Mouse (Mus musculus) lung, postnatal 4 days (tissue): ENCODE data around the gene Hcrt.
A peak's percentile ranks its signal among the peaks of the same experiment; 100 is the strongest.

Experiments used
- DNase-seq, 2 experiments: peaks; one replicate each; pipeline ENCODE4 v3.0.0; 2021

Hcrt gene

DNA sequence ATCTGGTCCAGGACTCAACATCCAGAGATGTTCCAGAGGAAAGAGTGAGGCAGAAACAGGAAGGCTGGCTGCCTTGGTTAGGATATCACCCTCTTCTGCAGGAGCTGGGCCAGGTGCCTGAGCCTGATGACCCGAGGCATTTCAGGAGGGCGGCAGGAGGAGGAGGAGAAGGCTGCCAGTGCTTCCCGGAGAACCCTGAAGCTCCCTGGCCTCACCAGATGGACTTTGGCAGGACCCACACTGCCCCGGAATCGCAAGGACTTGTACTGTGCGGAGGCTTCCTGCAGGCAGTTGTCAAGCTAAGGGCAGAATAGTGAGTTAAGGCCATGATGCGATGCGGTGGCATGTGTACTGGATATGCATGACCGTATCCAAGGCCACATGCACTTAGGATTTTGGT, 4.0 kb upstream of the Hcrt start:
- DNase-seq, result no peak

DNA sequence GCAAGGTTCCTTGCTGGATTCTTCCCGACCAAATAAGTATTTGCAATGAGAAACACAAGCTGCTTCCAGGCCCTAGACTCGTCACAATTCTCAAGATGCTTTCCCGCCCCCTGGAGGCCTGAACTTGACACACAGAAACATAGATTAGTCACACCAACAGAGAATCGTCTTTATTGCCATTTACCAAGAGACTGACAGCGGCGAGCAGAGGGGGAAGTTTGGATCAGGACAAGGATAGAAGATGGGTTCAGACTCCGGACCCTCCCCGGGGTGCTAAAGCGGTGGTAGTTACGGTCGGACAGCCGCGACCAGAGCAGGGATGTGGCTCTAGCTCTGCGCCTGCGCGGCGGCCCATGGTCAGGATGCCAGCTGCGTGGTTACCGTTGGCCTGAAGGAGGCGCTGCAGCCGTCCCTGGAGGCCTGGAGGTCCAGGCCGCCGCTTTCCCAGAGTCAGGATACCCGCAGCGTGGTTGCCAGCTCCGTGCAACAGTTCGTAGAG, 1.1 kb downstream of the Hcrt start:
- DNase-seq, result peak; percentile 87 to 92

DNA sequence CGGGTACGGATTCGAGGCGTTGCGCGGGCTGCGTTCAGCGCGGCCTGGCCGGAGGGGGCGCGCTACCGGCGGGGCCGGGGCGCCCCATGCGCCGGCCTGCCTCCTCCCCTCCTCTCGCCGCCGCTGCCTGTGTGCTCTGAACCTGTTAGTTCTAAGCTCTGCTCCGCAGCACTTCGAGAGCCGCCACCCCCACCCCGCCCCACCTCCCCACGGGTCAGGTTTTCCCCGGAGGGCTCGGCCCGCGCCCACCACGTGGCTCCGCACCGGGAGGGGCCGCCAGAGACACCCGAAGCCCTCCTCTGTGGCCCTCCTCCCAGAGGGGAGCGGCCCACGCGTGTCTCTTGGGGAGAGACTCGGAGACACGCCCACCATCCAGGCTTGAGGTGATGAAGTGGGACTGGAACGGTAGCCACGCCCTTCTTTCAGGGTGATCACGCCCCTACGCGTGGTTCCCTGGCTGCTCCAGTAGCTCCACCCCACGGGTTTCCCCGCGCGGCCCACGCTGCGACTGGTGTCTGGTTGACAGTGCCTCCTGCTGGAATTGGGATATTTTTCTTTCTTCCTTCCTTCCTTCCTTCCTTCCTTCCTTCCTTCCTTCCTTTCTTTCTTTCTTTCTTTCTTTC, 3.0 kb downstream of the Hcrt start, which contains the start of gene Kcnh4:
Gene Kcnh4, minus strand, starts transcription at position 332 of the 623 bp plus-strand sequence.
- peak; percentile 67 to 71 for DNase-seq

DNA sequence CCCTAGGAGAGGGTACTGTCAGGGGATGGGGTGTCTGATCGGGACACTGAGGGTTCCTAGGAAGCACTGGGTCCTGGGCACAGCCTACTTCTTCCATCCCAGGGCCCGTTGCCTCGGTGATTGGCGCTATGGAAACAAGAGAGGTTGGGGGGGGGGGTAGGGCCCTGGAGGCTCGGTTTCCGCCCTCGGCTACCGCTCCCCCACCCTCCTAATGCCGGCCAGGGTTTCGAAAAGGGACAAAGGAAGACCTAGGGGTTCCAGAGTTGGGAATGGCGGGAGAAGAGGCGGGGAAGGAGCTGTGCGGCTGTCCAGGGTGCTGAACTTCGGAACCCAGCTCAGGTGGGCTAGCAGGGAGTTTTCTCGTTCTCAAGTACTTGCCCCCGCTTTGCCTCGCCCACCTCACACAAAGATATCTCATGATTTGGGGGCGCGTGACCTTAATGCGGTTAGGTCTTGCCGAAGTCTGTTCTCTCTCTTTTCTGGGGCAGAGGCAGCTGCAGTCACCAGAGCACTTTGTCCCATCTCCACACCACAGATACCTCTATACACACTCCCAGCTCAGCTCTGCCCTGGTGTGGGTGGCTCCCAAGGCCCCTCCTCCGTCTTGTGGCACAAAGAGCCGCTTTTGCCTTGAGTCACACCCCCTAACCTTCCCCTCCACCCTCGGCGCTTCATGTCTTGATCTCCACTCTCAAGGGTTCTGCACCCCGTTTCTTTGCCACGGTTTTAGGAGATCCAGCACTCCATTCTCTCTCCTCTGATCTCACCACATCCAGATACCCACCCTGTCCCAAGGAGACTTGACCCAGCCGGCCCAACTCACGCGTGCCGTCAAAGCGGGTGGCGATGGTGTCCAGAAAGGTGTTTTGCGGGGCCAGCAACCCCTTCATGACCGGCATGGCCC, 3.8 kb downstream of the Hcrt start:
- DNase-seq, result peak in 1 of 2 experiments; percentile 62

DNA sequence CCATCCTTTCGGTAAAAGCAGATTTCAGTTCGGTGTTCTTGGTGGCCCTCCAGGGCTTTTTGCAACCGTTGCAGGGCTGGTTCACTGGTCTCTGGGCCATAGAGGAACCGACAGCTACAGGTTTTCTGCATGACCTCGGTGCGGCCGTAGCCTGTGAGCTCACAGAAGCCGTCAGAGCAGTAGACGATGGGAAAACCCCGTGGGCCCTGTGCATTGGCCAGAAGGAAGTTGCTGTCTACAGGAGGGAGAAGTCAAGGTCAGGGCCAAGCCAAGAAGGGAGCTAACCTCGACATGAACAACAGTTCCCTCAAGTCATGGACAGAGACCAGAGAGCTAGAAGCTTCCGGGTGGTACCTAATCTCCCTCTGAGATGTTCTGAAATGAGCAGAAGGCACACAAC, 5.2 kb downstream of the Hcrt start:
- DNase-seq, result no peak

DNA sequence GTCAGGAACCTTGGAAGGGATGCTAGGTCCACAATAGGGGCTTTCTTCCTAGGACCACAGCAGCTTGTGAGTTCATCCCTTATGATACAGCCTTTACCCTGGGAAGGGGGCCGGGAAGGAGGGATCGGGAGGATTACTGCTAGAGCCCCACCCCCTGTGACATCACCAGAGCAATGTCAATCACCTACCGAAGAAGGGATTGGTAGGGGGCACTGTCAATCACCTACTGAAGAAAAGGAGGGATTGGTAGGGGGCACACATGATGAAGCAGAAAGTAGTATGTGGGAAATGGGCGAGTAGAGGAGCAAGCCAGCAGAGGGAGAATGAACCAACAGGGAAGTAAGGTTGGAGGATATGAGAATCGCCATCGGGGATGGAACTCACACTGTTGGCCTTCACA, 6.3 kb downstream of the Hcrt start:
- no peak for DNase-seq

DNA sequence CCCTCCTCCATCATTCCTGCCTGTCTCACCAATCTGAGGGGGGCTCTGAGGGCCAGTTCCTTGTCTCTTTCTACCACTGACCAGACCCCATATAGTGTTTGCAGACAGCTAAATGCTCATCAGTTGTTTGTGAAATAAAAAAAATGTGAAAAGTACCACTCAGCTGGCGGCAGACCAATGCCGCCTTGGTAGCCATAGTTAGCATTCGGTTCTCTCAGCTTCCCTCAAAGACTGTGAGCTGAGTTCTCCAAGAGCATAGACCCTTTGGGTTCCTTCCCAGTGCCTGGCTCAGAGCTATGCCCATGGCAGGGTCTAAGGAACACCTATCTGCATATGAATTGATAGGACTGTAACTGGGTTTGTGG, 8.1 kb downstream of the Hcrt start:
- no peak for DNase-seq

DNA sequence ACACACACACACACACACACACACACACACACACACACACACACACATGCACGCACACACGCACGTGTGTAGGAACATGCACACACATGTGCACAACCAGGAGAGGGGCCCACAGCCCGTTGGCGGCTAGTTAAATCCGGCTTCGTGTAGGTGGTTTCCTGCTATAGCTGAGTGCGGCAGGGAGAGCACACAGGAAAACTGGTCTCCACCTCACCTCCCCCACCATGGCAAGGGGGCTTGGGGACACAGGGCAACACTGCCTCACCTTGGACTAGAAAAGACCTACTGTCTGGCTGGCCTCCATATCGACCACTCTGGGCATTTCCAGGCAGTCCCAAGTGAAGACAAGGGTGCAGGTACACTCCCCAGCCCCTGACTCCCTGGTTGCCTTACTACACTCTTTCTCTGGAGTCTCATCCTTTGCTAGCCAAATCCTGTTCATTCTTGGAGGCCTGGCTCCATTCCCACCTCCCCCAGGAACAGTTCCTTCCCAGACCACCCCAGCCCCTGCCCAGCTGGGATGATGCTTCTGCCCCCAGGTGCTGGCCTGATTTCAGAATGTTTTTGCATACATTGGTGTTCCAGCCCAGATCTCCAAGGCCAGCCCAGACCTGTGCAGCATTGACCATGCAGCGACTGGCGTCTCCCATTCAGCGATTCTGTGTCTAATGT, 8.6 kb downstream of the Hcrt start:
- no peak for DNase-seq

DNA sequence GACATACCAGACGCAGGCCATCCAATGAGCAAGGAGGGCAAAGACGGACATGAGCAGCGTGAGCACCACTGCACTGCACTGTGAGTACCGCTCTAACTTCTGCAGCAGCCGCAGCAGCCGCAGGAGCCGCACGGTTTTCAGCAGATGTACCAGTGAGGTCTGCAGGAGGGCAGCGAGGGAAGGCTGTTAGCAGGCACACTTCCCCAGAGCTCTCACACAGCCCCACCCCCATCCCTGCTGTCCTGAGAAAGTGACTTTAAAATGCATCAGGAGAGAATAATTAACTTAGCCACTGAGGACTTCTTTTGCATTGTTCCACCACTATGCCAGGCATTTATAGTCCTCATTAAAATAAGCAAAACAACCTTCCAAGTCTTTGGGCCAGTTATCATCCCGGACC, 10.4 kb downstream of the Hcrt start:
- no peak for DNase-seq

DNA sequence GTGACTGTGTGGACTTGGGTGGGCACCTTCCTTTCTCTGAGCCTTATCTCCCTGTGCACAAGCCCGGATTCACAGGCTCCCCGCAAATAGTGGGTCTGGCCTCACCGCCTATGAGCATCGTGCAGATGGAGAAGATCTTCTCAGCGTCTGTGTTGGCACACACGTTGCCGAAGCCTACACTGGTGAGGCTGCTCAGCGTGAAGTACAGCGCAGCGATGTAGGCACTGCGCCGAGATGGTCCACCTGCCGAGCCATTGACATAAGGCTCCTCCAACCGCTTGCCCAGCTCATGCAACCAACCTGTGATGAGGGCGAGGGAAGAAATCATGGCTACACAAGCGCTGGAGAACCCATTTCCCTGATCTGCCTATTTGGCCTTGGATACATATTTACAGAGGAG, 12.6 kb downstream of the Hcrt start:
- no peak for DNase-seq

DNA sequence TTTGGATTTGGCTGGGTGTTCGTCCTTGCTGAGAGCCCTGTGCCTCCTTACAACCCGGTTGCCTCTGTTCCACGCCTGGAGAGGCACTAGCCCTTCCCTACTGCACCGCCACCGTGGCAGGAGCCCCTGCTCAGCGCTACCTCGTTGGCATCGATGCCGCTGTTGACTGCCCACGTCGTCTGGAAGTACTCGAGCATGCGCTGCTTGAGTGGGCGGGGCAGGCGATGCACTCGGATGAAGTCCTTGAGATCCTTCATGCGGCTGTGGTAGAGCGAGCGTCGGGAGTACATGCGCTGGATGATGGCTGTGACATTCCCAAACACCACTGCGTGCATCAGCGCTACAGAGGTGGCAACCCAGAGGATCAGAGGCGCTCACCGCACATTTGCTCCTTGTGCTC, 13.3 kb downstream of the Hcrt start:
- DNase-seq, result no peak

DNA sequence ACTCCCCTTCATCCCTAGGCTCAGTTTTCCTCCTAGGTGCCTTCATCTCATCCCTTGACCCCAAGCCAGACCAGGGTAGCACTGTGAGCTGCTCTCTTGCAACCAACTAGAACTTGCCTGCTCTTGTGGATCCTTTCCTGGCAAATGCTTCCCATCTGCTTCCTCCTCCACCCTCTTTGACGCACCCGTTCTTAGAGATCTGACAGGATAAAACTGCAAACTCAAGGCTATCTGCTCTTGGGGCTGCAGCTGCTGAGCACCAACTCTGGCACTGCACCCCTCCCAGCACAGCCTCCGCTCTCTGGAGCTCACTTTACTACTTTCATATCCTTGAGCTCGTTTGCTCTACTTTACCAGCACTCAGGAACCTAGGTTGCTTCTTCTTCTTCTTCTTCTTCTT, 14.1 kb downstream of the Hcrt start:
- DNase-seq, result no peak

DNA sequence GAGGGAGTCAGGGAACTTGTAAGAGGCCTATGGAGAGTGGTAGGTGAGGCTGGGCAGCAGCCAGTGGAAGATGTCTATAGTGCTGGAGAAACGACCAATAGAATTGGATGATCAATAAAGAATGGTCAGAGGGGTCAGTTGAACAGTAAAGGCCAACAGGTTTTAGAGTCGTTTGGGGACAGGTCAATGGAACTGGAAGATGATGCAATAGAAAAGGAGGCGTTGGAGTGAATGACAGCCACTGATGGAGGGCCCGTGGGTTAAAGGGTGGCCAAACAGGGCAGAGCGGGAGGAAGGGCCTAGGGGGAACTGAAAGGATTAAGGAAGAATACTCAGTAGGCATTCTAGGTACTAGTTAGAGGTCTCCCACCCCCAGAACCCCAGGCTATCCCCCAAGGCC, 15.6 kb downstream of the Hcrt start:
- DNase-seq, result no peak

DNA sequence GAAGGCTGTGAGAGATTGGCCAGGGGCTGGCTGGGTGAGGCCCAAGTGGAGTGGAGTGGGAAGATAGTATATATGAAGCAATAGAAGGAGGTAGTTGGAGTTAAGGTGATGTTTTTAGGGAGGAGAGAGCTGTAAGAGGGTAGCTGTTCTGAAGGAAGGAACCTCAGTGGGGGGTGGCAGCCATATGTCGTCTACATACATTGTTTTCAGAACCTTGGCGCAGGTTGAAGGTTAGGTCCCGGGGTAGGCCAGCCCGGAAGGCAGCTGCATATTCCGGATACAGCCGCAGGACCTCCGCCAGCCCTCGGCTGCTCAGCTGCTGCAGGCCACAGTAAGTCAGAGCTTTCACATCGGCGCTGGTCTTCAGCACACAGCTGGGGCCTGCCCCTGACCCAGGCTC, 16.2 kb downstream of the Hcrt start:
- no peak for DNase-seq

DNA sequence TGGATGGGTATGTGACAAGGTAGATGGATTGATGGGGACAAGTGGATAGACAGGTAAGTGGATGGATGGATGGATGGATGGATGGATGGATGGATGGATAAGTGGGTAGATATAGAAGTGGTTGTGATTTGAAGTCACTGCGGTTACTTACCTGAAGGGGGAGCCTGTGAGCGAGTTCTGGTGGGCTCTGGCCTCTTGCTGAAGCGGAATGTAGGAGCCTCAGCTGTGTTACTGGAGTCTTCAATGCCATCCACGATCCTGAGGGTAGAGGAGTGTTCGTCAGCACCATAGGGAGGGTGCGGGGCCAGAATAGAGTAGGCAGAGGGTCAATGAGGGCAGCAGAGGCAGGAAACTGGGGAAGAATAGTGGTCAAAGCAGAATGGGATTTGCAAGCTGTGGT, 17.6 kb downstream of the Hcrt start:
- peak in 1 of 2 experiments; percentile 64 for DNase-seq

DNA sequence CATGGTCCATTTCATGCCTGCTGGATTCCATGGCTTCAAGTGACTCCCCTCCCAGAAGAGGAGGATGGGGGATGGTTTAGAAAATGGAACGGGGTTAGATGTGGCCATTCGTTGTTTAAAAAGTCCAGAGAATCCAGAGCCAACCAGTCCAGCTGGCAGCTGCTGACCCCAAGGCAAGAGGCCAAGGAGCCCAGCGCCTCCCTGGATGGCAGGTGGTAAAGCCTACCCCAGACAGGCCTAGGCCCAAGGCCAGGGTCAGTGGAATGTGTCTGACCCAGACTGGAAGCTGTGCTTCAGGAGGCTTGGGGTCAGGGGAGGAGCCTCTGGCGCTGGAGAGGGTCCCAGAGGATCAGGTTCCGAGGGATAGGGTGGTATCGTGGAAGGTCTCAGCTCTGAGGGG, 21.4 kb downstream of the Hcrt start:
- peak in 1 of 2 experiments; percentile 38 for DNase-seq

DNA sequence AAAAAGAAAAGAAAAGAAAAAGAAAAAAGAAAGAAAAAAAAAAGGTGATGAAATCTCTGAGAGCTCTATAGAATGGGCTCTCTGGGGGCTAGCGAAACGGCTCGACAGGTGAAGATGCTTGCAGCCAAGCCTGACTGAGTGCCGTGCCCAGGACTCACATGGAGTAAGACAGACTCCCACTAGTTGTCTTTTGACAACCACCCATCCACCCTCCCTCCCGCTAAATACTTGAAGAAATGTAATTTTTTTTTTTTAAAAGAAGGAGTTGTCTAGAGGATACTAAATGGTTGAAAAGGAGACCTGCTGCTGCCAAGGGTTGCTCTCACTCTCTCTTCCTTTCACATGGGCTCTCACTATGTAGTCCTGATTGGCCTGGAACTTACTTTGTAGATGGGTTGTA, 24.0 kb downstream of the Hcrt start:
- no peak for DNase-seq

DNA sequence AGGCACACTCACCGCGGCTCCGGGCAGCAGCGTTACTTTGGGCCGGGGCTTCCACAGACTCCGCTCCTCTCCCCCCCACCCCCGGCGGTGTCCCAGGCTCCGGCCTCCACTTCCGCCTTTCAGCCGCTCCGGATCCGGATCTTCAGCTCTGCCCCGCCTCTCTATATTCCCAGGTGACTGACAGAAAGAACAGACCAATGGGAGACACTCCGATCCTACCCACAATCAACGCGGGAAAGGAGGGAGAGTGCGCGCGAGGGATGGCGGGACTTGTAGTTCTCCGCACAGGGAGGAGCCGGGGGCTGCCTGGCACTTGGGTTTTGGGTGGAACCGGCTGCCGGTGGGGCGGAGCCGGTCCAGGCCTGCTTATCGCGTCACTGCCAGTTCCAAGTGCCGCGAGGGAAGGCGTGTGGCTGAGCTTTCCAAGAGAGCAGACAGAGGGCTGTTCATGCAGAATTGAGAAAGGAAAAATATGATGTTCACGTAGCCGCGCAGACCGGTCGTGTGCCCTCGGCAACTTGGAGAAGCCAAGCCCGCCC, 24.6 kb downstream of the Hcrt start, which contains the start of gene Rab5c:
Gene Rab5c, minus strand, starts transcription at position 150 of the 539 bp plus-strand sequence.
- peak; percentile 99 for DNase-seq

DNA sequence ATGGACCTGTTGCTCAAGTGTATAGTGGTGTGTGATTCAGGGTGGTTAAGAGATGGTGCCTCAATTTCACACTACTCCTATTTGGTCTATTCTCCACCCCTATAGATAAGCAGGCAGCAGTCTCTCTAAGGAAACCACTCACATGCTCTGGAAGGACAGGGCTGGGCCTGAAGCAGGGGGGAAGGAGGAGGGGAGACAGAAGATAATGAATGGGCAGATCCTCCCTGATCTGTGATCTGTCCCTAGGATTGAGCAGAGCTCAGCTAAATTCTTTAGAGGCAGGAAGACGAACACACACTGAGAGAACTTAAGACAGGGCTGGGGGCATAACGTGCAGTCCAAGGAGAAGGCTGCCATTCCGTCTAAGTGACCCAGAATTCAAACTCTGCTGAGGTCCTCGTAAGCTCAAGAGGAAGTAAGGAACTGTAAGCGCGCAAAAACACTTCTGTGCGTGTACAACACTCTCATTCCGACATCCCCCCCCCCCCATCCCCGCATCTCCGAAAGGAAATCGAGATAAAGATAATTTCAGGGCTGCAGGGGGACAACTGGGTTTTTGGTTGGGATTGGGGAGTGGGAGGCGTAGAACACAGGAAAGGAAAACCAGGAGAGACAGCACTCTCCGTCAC, 25.5 kb downstream of the Hcrt start:
- DNase-seq, result no peak

DNA sequence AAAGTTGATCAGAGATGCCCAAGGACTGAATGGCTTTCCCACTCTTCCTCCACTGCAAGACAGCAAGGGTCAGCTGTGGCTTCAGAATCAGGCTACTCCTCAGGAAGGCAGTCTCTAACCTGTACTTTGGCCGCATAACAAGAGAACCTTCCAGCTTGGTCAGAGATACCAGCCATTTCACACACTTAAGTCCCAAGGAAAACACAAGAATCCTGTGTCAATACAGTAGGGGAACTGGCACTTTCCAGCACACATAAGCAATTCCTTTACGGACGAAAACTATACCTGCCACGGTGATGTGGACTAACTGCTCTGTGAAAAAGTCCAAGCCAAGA, 26.0 kb downstream of the Hcrt start:
- no peak for DNase-seq

DNA sequence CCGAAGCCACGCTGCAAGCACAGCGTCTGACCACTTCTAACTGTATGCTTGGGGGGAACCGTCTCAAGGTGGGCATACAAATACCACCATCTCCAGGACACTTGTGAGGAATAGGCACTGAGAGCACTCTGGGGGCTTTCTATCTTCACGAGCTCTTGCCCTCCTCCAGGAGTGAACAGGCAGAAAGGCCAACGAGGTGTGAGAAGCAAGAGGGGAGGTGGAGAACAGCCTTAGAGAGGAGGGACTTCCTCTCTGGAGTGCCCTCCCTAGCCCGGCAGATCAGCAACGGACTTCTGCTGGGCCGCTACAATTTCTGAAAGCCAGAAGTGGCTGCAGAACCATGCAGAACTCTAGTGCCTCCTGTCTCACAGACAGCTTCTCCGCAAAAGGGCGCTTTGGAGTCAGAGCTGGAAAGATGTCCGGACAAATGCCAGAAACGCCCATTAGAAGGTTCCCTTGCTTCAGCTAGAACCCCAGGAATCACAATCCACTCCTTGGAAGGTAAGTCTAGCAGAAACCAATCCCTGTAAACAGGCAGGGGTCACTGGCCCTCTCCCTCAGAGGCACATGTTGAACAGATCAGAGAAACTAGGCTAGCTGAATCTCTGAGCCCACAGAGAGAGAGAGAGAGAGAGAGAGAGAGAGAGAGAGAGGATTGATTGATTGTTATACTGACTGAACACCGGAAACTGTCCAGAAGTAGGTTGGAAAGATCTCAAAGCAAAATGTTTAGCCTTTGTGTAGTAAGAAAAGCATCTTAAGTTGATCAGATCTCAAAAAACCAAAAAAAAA, 26.6 kb downstream of the Hcrt start:
- no peak for DNase-seq
